Mouse (Mus musculus): Measurements from ENCODE around the gene Rbfox1. TPM values are rescaled to one million over a fixed set of nuclear protein-coding genes. Genes with fewer than 3 reads are reported as not detected.

Rbfox1 gene
- total RNA-seq, 1 experiment from 2014 or later = not detected

DNA sequence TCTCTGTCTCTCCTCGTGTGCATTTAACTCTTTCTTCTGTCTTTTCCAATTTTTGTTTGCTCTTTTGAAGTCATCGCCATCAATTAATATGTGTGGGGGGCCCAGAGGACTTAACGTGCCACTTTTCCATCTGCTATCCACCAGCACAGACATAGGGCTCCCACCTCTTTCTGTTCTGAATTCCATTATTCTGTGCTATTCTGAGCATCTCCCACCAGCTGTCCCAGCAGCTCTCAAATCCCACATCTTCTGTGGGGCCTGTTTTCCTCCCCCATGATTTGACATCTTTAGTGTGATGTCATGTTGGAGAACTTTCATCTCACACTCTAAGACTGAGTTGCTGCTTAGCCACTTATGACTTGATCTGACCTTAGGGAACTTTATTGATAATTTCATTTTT is 634.3 kb downstream of the Rbfox1 start:
- ATAC-seq (ENCODE audit: extremely low read depth, insufficient number of reproducible peaks, low FRiP score, poor library complexity, severe bottlenecking) = no peak

DNA sequence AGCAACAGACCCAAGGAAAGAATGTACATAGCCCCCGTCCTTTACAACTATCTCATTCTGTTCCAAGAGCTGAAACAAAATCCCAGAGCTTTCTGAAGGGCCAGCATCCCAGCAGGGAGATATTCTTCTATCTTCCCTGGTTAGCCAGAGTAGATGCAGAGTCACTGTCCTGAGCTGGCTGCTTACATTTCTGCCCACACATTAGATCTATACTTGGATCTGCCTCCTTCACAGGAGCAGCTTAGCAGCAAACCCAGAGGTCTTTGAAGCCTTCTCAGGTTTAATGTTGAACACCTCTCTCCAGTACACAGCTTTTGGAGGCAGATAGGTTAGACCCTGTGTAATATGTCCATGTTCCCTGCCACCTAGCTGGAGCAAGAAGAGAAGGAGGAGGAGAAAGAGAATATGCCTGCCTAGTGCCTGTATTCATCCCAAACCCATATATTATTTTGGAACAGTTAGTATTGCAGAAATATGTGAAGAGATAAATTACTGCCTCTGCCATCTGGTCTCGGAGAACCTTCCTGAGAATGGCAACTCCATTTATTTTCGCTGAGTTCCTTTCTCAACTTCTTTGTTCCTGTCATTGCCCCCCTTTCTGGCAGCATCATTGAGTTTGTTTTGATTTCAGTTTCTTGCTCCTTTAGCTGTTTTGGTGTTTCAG is 640.5 kb downstream of the Rbfox1 start:
- ATAC-seq (ENCODE audit: extremely low read depth, insufficient number of reproducible peaks, low FRiP score, poor library complexity, severe bottlenecking) = no peak

DNA sequence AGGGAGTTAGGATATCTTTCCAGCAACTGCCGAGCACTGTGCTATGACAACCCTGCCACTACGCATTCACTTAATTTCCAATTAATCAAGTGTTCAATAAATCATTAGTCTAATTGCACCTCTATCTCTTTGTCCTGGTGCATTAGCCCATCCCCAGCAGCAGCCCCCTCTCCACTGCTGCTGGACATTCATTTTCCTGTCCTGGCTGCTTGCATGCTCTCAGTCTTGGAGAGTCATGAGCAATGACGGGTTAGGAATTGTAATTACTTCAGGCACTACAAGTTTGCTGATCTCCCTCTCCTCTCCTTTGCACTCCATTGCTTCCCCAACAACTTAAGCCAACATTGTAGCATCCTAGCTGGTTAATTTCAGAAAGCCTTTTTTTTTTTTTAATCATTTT is 646.3 kb downstream of the Rbfox1 start:
- ATAC-seq (ENCODE audit: extremely low read depth, insufficient number of reproducible peaks, low FRiP score, poor library complexity, severe bottlenecking) = no peak

DNA sequence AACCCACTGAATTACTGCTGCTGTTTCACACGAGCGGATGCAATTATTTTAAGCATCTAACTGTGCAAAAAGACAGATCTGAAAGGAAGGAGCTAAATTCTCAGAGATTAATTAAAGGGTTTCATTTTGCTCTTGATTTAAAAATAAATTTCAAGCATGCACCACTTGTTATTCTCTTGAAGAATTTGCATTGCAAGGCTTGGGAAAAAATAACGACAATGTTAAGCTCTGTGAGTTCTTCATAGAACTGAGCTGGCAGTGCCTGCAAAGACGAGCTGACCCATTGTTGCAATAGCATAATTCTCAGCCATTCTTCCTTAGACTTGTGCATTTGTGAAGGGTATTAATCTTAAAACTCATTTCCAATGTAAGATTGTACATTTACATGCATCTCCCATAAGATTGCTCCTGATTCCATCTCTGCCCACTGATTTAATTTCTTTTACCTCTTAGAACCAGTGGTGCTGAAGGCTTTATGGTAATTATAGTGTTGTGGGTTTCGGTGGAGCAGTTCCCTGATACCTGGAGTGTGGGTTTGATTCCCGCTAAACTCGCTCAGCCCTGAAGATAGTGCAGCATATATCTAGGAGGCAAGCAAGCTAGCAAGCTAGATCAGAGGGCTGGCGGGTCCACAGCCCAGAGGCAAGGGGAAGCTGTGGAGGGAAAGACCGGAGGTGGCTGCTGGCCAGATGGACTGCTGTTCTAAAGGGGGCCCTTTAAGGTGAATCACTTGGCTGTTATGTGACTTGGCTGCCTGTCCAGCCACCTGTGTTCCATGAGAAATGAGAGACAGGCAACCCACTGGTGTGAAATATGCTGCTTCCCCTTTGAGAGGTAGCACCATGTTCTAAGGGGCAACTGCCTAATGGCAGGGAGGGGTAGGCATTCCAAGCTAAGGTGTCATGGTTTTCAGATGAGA is 647.2 kb downstream of the Rbfox1 start:
- ATAC-seq (ENCODE audit: extremely low read depth, insufficient number of reproducible peaks, low FRiP score, poor library complexity, severe bottlenecking) = no peak

DNA sequence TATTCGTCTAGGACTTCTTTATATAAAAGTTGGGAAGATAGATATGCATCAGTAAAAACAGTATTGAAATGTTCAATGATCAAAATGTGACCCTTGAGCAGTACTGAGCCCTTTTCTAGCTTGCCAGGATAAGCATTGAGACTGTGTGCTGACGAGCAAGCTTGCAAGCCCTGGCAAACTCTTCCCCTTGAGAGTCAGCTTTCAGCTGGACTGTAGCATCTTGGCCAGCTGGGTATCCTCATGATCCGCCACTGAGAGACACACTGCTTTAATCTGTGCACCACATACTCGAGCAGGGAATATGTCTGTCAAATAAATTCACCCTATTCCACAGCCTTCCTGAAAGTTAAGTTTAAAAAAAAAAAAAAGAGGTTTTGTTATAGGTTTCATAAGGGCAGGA is 670.6 kb downstream of the Rbfox1 start:
- no peak for ATAC-seq (ENCODE audit: extremely low read depth, insufficient number of reproducible peaks, low FRiP score, poor library complexity, severe bottlenecking)

DNA sequence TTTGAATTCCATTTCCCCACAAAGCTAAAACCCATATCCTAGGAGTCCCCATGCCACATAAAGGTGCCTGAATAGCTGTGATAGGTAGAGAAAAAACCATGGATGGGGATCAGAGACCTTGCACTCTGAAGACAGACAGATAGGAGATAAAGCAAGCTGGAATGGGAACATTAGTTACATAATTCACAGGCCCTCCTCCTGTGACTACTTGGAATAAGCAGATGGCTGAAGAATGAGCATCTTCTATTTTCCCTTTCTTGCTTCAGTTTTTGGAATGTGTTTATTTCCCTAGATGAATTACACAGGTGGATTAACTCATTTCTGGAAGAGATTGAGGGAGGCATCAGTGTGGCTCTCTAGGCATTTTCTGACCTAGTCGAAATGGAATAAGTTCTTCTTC is 672.6 kb downstream of the Rbfox1 start:
- no peak for ATAC-seq (ENCODE audit: extremely low read depth, insufficient number of reproducible peaks, low FRiP score, poor library complexity, severe bottlenecking)

DNA sequence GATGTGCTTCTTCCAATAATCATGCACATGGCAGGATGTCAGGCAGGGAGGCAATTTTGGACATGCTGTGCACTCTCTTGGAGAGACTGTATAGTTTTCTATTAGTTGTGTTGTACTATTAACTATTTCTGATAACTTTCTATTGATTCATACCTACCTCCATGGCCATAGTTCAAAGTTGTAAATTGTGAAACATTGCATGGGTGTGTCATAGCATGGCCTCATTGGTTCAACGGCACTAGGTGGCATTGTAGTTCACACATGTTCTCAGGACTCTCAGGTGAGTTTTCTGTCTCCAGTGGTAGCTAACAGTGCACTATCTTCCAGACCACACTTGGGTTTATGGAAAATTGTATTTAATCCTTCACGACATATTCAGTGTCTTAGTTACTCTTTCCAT is 699.5 kb downstream of the Rbfox1 start:
- no peak for ATAC-seq (ENCODE audit: extremely low read depth, insufficient number of reproducible peaks, low FRiP score, poor library complexity, severe bottlenecking)

DNA sequence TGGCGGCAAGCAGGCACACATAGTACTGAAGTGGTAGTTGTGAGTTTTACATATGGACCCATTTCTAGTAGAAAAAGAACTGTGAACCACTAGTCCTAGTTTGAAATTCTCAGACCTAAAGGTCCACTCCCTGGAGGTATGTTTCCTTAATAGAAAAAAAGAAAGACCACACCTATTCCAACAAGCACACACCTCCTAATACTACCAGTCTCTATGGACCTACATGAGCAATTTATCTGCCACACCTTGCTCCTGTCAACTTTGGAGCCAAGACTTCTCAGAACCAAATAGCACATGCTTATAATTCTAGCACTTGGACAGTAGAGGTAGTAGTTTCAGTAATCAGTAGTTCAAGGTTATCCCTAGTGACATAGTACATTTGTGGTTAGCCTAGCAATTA is 700.0 kb downstream of the Rbfox1 start:
- no peak for ATAC-seq (ENCODE audit: extremely low read depth, insufficient number of reproducible peaks, low FRiP score, poor library complexity, severe bottlenecking)

DNA sequence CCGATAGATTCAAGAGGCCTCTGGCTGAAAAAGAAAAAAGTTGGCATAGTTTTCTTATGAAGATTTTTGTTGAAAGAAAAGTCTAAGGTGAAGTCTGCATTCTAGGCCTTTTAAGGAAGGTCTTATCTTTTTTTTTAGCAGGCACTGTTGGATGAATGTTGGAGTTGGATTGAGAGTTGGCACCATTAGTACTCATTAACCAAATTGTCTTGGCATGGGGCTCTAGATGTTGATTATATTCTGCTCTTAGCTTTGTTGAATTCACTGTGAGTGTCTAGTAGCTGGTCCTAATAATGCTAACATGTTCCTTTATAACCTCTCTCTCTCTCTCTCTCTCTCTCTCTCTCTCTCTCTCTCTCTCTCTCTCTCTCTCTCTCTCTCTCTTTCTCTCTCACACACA is 731.4 kb downstream of the Rbfox1 start:
- ATAC-seq (ENCODE audit: extremely low read depth, insufficient number of reproducible peaks, low FRiP score, poor library complexity, severe bottlenecking) = no peak

DNA sequence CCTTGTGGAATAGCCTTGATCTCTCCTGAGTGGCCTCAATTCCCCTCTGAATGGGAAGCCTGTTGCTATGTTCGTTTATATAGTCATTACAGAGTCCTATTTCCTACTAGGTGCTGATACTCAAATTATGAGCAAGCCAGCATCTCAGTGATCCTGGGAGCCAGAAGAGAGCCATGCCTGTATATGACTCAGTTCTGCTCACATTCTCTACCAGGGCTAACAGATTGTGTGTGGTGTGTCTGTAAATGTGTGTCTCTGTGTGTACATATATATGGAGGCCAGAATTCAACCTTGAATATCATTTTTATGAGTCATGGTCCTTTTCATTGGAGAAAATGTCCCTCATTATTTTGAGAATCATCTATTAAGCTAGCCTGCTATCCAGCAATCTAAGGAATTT is 755.2 kb downstream of the Rbfox1 start:
- ATAC-seq (ENCODE audit: extremely low read depth, insufficient number of reproducible peaks, low FRiP score, poor library complexity, severe bottlenecking) = no peak

DNA sequence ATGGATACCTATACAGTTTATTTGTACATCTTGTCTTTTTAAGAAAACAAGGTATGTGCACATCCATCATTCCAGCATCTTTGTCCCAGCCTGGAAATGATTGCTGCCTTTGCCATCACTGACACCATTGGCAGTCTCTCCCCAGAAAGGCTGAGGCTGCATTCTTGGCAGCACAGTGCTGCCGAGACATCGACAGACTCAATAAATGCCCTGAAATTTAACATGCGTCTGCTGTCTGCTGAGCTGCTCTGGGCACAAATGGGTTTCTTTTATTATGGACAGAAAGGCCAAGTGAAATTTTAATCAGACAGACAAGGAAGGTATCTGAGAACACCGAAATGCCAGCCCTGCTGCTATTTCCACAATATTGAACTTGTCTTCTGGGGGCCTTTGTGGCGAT is 761.8 kb downstream of the Rbfox1 start:
- no peak for ATAC-seq (ENCODE audit: extremely low read depth, insufficient number of reproducible peaks, low FRiP score, poor library complexity, severe bottlenecking)

DNA sequence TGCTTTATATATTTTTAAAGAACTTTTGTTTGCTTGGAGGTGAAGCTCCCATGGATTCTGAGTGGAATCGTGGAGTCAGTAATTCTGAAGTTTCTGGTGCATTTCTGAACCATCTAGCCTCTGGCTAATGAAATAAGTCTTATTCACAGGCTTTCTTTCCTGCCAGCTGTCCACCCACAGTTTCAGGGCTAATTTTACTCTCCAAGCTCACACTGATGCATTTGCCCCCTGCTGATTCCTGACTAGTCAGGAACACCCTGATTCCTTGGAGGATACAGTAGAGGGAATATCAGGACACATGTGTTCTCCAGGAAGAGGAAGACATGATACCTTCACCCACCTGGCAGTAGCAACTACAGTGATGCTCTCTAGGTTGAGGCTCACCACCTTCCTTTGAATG is 763.6 kb downstream of the Rbfox1 start:
- no peak for ATAC-seq (ENCODE audit: extremely low read depth, insufficient number of reproducible peaks, low FRiP score, poor library complexity, severe bottlenecking)

DNA sequence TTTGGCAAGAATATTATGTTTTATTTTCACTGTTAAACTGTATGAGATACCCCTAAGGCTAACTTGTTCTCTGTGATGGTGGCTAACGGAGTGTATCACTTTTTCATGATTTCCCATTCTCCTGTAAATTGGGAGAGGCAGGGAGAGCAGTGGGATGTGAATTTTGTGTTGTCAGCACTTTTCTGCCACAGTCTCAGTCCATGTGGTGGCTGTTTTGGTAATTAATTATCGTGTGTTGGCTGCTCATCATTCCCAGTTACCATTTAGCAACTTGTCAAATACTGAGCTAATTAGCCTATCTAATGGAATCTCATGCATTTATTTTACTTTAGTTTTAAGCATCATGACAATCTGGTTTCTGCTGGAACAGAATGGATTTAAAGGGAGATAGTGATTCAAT is 773.4 kb downstream of the Rbfox1 start:
- ATAC-seq (ENCODE audit: extremely low read depth, insufficient number of reproducible peaks, low FRiP score, poor library complexity, severe bottlenecking) = no peak

DNA sequence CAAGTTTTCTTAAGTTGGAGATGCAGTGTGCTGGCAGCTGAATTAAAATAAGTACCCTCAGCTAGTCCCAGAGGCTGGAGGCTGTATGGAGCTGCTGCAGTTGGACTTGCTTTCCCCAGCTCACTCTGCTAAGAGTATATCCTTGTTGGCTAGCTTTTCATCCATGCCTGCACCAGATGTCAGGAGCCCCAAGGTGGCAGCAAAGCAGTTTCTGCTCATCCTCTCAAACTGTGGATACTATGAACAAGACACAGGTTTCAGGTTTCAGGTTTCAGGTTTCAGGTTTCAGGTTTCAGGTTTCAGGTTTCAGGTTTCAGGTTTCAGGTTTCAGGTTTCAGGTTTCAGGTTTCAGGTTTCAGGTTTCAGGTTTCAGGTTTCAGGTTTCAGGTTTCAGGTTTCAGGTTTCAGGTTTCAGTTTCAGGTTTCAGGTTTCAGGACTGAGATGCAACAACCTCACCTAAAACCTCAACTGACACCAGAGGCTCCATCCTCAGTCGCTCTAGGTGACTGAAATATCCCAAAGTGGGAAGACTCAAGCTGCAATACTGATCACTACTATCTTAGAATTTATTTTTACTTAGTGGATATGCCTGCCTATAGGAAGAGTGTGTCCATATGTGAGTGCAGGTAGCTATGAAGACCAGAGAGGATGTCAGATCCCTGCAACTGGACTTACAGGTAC is 801.1 kb downstream of the Rbfox1 start:
- ATAC-seq (ENCODE audit: extremely low read depth, insufficient number of reproducible peaks, low FRiP score, poor library complexity, severe bottlenecking) = no peak

DNA sequence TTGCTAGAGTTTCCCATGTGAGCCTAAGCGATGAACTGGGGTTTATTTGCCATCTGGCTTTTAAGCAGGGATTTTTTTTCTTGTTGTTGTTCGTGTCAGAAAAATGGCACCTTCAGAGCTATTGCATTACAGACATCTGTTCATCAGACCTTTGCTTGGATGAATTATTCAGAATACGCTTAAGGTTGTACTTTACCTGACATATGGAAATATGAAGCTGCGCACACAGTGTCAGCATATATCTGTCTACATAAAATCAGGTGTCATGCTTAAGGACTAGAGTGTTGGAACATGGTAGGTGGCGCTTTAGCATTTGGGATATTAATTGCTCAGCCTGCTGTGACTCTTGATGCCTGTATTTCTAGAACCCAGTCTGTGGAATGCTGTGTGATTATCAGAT is 819.7 kb downstream of the Rbfox1 start:
- ATAC-seq (ENCODE audit: extremely low read depth, insufficient number of reproducible peaks, low FRiP score, poor library complexity, severe bottlenecking) = no peak

DNA sequence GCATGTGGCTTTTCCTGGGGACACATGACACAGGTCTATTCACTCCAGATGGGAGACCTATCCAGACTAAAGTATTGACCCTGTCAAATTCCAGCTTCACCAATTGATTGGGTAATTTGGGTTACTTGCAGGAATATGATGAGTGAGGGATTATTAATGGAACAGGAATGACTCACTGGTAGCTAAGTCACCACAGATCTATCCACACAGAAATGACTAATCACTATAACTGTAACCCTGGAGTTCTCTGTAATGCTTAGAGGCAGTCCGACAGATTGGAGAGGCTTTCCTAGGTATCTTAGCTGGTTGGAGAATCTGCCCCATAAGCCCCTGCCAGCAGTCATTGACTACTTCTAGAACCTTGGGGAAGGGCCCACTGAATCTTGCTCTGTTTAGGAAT is 827.2 kb downstream of the Rbfox1 start:
- ATAC-seq (ENCODE audit: extremely low read depth, insufficient number of reproducible peaks, low FRiP score, poor library complexity, severe bottlenecking) = no peak

DNA sequence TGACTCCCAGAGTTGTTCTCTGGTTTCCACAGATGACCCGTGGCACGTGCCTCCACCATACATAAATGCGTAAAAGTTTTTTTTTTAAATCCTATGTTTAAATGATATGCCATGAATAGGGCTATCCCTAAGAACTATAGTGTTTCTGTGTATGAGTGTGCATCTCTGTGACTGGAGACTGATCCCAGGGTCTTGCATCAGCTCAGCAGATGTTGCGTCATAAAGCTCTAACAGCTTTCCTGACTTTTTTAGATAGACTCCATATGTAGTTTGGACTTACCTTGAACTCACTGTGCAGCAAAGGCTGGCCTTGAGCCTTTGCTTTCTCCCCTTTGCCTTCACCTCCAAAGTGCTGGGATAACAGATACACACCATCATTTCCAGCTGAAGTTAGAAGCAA is 830.1 kb downstream of the Rbfox1 start:
- ATAC-seq (ENCODE audit: extremely low read depth, insufficient number of reproducible peaks, low FRiP score, poor library complexity, severe bottlenecking) = no peak

DNA sequence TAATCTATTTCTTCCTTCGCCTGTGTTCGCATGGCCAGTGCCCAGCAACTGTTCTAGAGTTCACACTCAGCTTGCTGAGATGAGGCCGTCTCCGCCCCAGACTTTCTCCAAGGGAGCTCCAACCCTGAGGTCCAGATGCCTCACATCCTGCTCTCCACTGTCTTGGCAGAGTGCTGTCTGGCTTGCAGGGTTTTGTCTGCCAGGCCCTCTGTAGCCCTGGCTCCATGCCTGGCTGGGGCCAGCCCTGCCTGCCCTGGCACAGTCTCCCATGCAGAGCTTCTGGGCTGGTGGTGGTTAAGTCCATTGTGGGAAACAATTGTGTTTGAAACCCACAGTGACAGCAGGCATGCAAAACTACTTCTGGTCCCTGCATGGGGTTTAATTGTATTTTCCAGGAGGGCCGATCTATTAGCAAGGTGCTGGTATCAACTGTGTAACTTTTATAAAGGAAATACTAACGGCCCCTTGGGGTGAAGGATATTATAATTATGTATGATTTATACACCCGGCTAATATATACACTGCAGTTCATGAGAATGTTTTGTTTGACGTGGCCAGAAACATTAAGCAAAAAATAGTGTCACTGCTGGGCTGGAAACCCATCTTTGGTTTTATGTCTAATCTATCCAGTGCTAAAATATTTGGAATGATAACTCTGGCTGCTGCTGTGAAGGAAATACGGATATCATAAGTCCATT is 831.2 kb downstream of the Rbfox1 start:
- ATAC-seq (ENCODE audit: extremely low read depth, insufficient number of reproducible peaks, low FRiP score, poor library complexity, severe bottlenecking) = no peak

DNA sequence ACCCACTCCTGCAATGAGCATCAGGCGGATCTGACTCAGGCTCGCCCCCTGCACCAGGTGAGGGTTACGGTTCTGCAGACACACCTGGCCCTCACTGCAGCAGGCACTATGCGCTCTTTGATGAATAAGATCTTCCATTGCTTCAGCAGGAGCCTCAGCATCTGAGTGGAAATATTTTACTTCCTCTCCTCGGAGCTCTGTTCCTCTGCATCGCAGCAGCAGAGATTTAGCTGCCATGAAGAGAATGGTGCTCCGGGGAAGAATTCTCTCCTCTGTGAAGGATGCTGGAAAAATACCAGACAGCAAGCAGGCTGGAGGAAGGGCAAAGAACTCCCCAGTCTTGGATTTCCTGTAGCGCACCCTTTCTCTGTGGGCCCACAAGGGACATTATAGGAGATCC is 833.9 kb downstream of the Rbfox1 start:
- no peak for ATAC-seq (ENCODE audit: extremely low read depth, insufficient number of reproducible peaks, low FRiP score, poor library complexity, severe bottlenecking)
